Mouse (Mus musculus) neutrophil, adult 5-6 weeks (primary cell): ENCODE measurements around the gene Ube2s. TPM values are rescaled to one million over a fixed set of nuclear protein-coding genes. Genes with fewer than 3 reads are reported as not detected.

Experiments used
- ATAC-seq: fragments of 151-379, 151-347 bp; 2 replicates; pipeline ENCODE4 v1.8.0; 2017; ENCODE audit warnings: mild to moderate bottlenecking, moderate TSS enrichment; ENCODE audit not compliant: insufficient number of reproducible peaks, poor library complexity, low FRiP score, severe bottlenecking; ENCODE audit errors: extremely low read depth
- total RNA-seq: library from RNA; stranded (forward); fragments of 200-1000 nt; gene quantifications from 2 replicates; pipeline ENCODE4 v1.2.3, GENCODE M21; 2017

Ube2s gene
- total RNA-seq, 1 experiment from 2014 or later: 103 TPM

- ATAC-seq: no peak
Observed at GRCm38 (mm10) chr7:4744886-4745285, 67.5 kb downstream of the Ube2s start.

Other genes with a start within 250 kb of the Ube2s start
- 0.25 TPM in 1 of 2 replicates, not detected in the other for gene Ptprh, start 208.5 kb downstream of the Ube2s start, total RNA-seq
- 44.9 and 56.3 TPM in 2 replicates for gene Tmem86b, start 181.2 kb downstream of the Ube2s start, total RNA-seq
- 163 and 174 TPM in 2 replicates for gene Ppp6r1, start 153.6 kb downstream of the Ube2s start, total RNA-seq
- gene Hspbp1, start 127.5 kb downstream of the Ube2s start, total RNA-seq: 10.5 and 17.3 TPM in 2 replicates
- gene Brsk1, start 122.0 kb downstream of the Ube2s start, total RNA-seq: not detected in 2 replicates
- gene Tmem150b, start 87.3 kb downstream of the Ube2s start, total RNA-seq: 0.35 and 0.37 TPM in 2 replicates
- 77.0 and 85.7 TPM in 2 replicates for gene Kmt5c, start 72.5 kb downstream of the Ube2s start, total RNA-seq
- not detected in 2 replicates for gene Cox6b2, start 59.5 kb downstream of the Ube2s start, total RNA-seq
- not detected in 2 replicates for gene Fam71e2, start 41.3 kb downstream of the Ube2s start, total RNA-seq
- not detected in 2 replicates for gene Il11, start 29.7 kb downstream of the Ube2s start, total RNA-seq
- gene Tmem190, start 29.7 kb downstream of the Ube2s start, total RNA-seq: not detected in 2 replicates
- 1.1 and 2.2 TPM in 2 replicates for gene Tmem238, start 22.9 kb downstream of the Ube2s start, total RNA-seq
- gene Rpl28, start 19.7 kb downstream of the Ube2s start, total RNA-seq: 325 and 398 TPM in 2 replicates
- not detected in 2 replicates for gene Shisa7, start 32.1 kb upstream of the Ube2s start, total RNA-seq
- gene Isoc2b, start 57.7 kb upstream of the Ube2s start, total RNA-seq: 11.3 and 12.2 TPM in 2 replicates
- gene Isoc2a, start 64.6 kb upstream of the Ube2s start, total RNA-seq: 4.0 and 4.2 TPM in 2 replicates
- gene Gm36210, start 93.9 kb upstream of the Ube2s start, total RNA-seq: not detected in 2 replicates
- 6.0 and 7.2 TPM in 2 replicates for gene Zfp628, start 102.6 kb upstream of the Ube2s start, total RNA-seq
- gene Nat14, start 109.4 kb upstream of the Ube2s start, total RNA-seq: 1.2 and 2.2 TPM in 2 replicates
- 0.47 and 1.4 TPM in 2 replicates for gene Ssc5d, start 113.2 kb upstream of the Ube2s start, total RNA-seq
- gene Sbk2, start 151.8 kb upstream of the Ube2s start, total RNA-seq: not detected in 2 replicates
- gene Sbk3, start 158.6 kb upstream of the Ube2s start, total RNA-seq: not detected in 2 replicates
- 4.1 and 4.5 TPM in 2 replicates for gene Zfp579, start 183.6 kb upstream of the Ube2s start, total RNA-seq
- gene Zfp524, start 201.8 kb upstream of the Ube2s start, total RNA-seq: 8.8 and 13.7 TPM in 2 replicates
- gene Fiz1, start 202.1 kb upstream of the Ube2s start, total RNA-seq: 19.8 and 22.2 TPM in 2 replicates
- gene Gm44973, start 202.9 kb upstream of the Ube2s start, total RNA-seq: 1.8 TPM in 1 of 2 replicates, not detected in the other
- 34.3 and 38.5 TPM in 2 replicates for gene Zfp865, start 207.8 kb upstream of the Ube2s start, total RNA-seq
- gene Ccdc106, start 208.0 kb upstream of the Ube2s start, total RNA-seq: 0.23 TPM in 1 of 2 replicates, not detected in the other
- gene 4632433K11Rik, start 221.5 kb upstream of the Ube2s start, total RNA-seq: 0.98 and 1.6 TPM in 2 replicates
- 2.9 and 3.4 TPM in 2 replicates for gene Zfp784, start 225.9 kb upstream of the Ube2s start, total RNA-seq
- gene Zfp580, start 238.9 kb upstream of the Ube2s start, total RNA-seq: 0.93 TPM in 1 of 2 replicates, not detected in the other
- gene U2af2, start 249.6 kb upstream of the Ube2s start, total RNA-seq: 168 and 188 TPM in 2 replicates